Mouse (Mus musculus): ENCODE measurements around the gene Nectin2.

Gene Nectin2

GRCm38 (mm10) chr7:19712414-19712813, 37.9 kb downstream of the Nectin2 start:
- DNase-seq (ENCODE audit: low read depth, low spot score): no peak

GRCm38 (mm10) chr7:19710650-19711049, 39.6 kb downstream of the Nectin2 start:
- DNase-seq (ENCODE audit: low read depth, low spot score): no peak

GRCm38 (mm10) chr7:19705271-19705670, 45.0 kb downstream of the Nectin2 start:
- DNase-seq (ENCODE audit: low read depth, low spot score): no peak

- DNase-seq (ENCODE audit: low read depth, low spot score): no peak
Measured at GRCm38 (mm10) chr7:19704475-19704874, 45.8 kb downstream of the Nectin2 start.

GRCm38 (mm10) chr7:19702859-19703555, 47.3 kb downstream of the Nectin2 start:
- no peak for DNase-seq (ENCODE audit: low read depth, low spot score)

GRCm38 (mm10) chr7:19701069-19701761, 49.1 kb downstream of the Nectin2 start:
- no peak for DNase-seq (ENCODE audit: low read depth, low spot score)

GRCm38 (mm10) chr7:19700299-19701068, 49.8 kb downstream of the Nectin2 start:
- DNase-seq (ENCODE audit: low read depth, low spot score): no peak

GRCm38 (mm10) chr7:19699827-19700148, 50.5 kb downstream of the Nectin2 start:
- no peak for DNase-seq (ENCODE audit: low read depth, low spot score)

GRCm38 (mm10) chr7:19698907-19699826, 51.1 kb downstream of the Nectin2 start, which contains the start of gene Apoe:
Gene Apoe (minus strand): TSS chr7:19699188.
- no peak for DNase-seq (ENCODE audit: low read depth, low spot score)

GRCm38 (mm10) chr7:19697949-19698906, 52.1 kb downstream of the Nectin2 start:
- no peak for DNase-seq (ENCODE audit: low read depth, low spot score)

GRCm38 (mm10) chr7:19696336-19696873, 53.9 kb downstream of the Nectin2 start:
- DNase-seq (ENCODE audit: low read depth, low spot score): no peak

- no peak for DNase-seq (ENCODE audit: low read depth, low spot score)
Measured at GRCm38 (mm10) chr7:19695881-19696280, 54.4 kb downstream of the Nectin2 start.

GRCm38 (mm10) chr7:19695213-19695594, 55.1 kb downstream of the Nectin2 start:
- no peak for DNase-seq (ENCODE audit: low read depth, low spot score)

- DNase-seq (ENCODE audit: low read depth, low spot score): no peak
Measured at GRCm38 (mm10) chr7:19694336-19695212, 55.7 kb downstream of the Nectin2 start.

- no peak for DNase-seq (ENCODE audit: low read depth, low spot score)
Measured at GRCm38 (mm10) chr7:19693421-19693820, 56.9 kb downstream of the Nectin2 start.

GRCm38 (mm10) chr7:19691873-19692865, 58.1 kb downstream of the Nectin2 start, which contains the start of gene Apoc1:
Gene Apoc1 (minus strand): TSS chr7:19692660.
- no peak for DNase-seq (ENCODE audit: low read depth, low spot score)

GRCm38 (mm10) chr7:19691434-19691833, 58.8 kb downstream of the Nectin2 start:
- DNase-seq (ENCODE audit: low read depth, low spot score): no peak

GRCm38 (mm10) chr7:19690845-19691244, 59.4 kb downstream of the Nectin2 start:
- no peak for DNase-seq (ENCODE audit: low read depth, low spot score)
